Mouse (Mus musculus) heart, adult 11 months (tissue): ENCODE measurements around the gene Gpr173.
"Not testable (repeated sequence)": the region's sequence is repeated elsewhere in the genome, so short reads cannot be mapped to it uniquely, and the experiment has no call there.

Experiments used
- DNase-seq: peaks from one replicate; pipeline ENCODE4 v3.0.0; 2022

Gpr173 gene

GRCm38 (mm10) chrX:152368397-152369273 is at the start of gene Gpr173:
Gpr173 (minus strand) TSS chrX:152368704.
- peak; percentile 96 for DNase-seq

- no peak for DNase-seq
Measured at GRCm38 (mm10) chrX:152403251-152403650, 34.7 kb upstream of the Gpr173 start.

- no peak for DNase-seq
Measured at GRCm38 (mm10) chrX:152400096-152400495, 31.6 kb upstream of the Gpr173 start.

GRCm38 (mm10) chrX:152368054-152368396 is 479 bp downstream of the Gpr173 start:
- DNase-seq = no peak

GRCm38 (mm10) chrX:152366418-152366817 is 2.1 kb downstream of the Gpr173 start:
- no peak for DNase-seq

GRCm38 (mm10) chrX:152352553-152353153 is 15.9 kb downstream of the Gpr173 start:
- peak; percentile 91 for DNase-seq

GRCm38 (mm10) chrX:152347041-152347440 is 21.5 kb downstream of the Gpr173 start:
- no peak for DNase-seq

- no peak for DNase-seq
Measured at GRCm38 (mm10) chrX:152346587-152346986, 21.9 kb downstream of the Gpr173 start.

GRCm38 (mm10) chrX:152342903-152343302 is 25.6 kb downstream of the Gpr173 start:
- DNase-seq = no peak

GRCm38 (mm10) chrX:152342358-152342901 is 26.1 kb downstream of the Gpr173 start, which contains the start of gene Tspyl2:
Tspyl2 (minus strand) TSS chrX:152342425.
- peak; percentile 100 for DNase-seq

- peak; percentile 89 for DNase-seq
Measured at GRCm38 (mm10) chrX:152341496-152341895, 27.0 kb downstream of the Gpr173 start.

GRCm38 (mm10) chrX:152336546-152337332 is 31.8 kb downstream of the Gpr173 start:
- DNase-seq = peak; percentile 100

- DNase-seq = peak; percentile 85
Measured at GRCm38 (mm10) chrX:152336123-152336522, 32.4 kb downstream of the Gpr173 start.

GRCm38 (mm10) chrX:152329400-152329799 is 39.1 kb downstream of the Gpr173 start:
- DNase-seq = not testable (repeated sequence)

GRCm38 (mm10) chrX:152327689-152328052 is 40.8 kb downstream of the Gpr173 start:
- DNase-seq = no peak

GRCm38 (mm10) chrX:152326996-152327688 is 41.4 kb downstream of the Gpr173 start, which contains the start of gene Kantr:
Kantr (minus strand) TSS chrX:152327495.
- peak; percentile 99 for DNase-seq

GRCm38 (mm10) chrX:152323584-152323983 is 44.9 kb downstream of the Gpr173 start:
- no peak for DNase-seq

- DNase-seq = no peak
Measured at GRCm38 (mm10) chrX:152322776-152323175, 45.7 kb downstream of the Gpr173 start.

GRCm38 (mm10) chrX:152320535-152320934 is 48.0 kb downstream of the Gpr173 start:
- DNase-seq = no peak

GRCm38 (mm10) chrX:152307942-152308341 is 60.6 kb downstream of the Gpr173 start:
- DNase-seq = no peak

GRCm38 (mm10) chrX:152307371-152307770 is 61.1 kb downstream of the Gpr173 start:
- no peak for DNase-seq

GRCm38 (mm10) chrX:152306224-152306623 is 62.3 kb downstream of the Gpr173 start:
- DNase-seq = no peak
